Mouse (Mus musculus): ENCODE data around the gene Iars. TPM values are rescaled to one million over a fixed set of nuclear protein-coding genes. Genes with fewer than 3 reads are reported as not detected.

Iars gene
- 22.2 to 34.1 TPM (median 22.9 TPM) in 3 replicates for total RNA-seq (2017)

- ATAC-seq (replicated peaks; ENCODE audit: insufficient number of reproducible peaks, low FRiP score, low TSS enrichment, poor library complexity, severe bottlenecking), result peak; percentile 100
Observed at GRCm38 (mm10) chr13:49681351-49682232, at the start of gene Iars. TSS of gene Iars (plus strand) at chr13:49682100.

GRCm38 (mm10) chr13:49639965-49640364 is 41.9 kb upstream of the Iars start:
- no peak for ATAC-seq (replicated peaks; ENCODE audit: insufficient number of reproducible peaks, low FRiP score, low TSS enrichment, poor library complexity, severe bottlenecking)

GRCm38 (mm10) chr13:49642650-49643049 is 39.2 kb upstream of the Iars start:
- ATAC-seq (replicated peaks; ENCODE audit: insufficient number of reproducible peaks, low FRiP score, low TSS enrichment, poor library complexity, severe bottlenecking), result no peak

GRCm38 (mm10) chr13:49643669-49644362 is 38.1 kb upstream of the Iars start:
- ATAC-seq (replicated peaks; ENCODE audit: insufficient number of reproducible peaks, low FRiP score, low TSS enrichment, poor library complexity, severe bottlenecking), result no peak

GRCm38 (mm10) chr13:49644731-49645529 is 37.0 kb upstream of the Iars start:
- no peak for ATAC-seq (replicated peaks; ENCODE audit: insufficient number of reproducible peaks, low FRiP score, low TSS enrichment, poor library complexity, severe bottlenecking)

- ATAC-seq (replicated peaks; ENCODE audit: insufficient number of reproducible peaks, low FRiP score, low TSS enrichment, poor library complexity, severe bottlenecking), result no peak
Observed at GRCm38 (mm10) chr13:49646019-49646418, 35.9 kb upstream of the Iars start.

GRCm38 (mm10) chr13:49651136-49651535 is 30.8 kb upstream of the Iars start:
- ATAC-seq (replicated peaks; ENCODE audit: insufficient number of reproducible peaks, low FRiP score, low TSS enrichment, poor library complexity, severe bottlenecking), result no peak

GRCm38 (mm10) chr13:49651781-49652351 is 30.0 kb upstream of the Iars start:
- no peak for ATAC-seq (replicated peaks; ENCODE audit: insufficient number of reproducible peaks, low FRiP score, low TSS enrichment, poor library complexity, severe bottlenecking)

GRCm38 (mm10) chr13:49652481-49653179 is 29.3 kb upstream of the Iars start, which contains the start of the genes Cenpp and Nol8:
TSS of gene Cenpp (minus strand) at chr13:49652785.
TSS of gene Nol8 (plus strand) at chr13:49653078.
- ATAC-seq (replicated peaks; ENCODE audit: insufficient number of reproducible peaks, low FRiP score, low TSS enrichment, poor library complexity, severe bottlenecking), result peak; percentile 98

- peak; percentile 38 for ATAC-seq (replicated peaks; ENCODE audit: insufficient number of reproducible peaks, low FRiP score, low TSS enrichment, poor library complexity, severe bottlenecking)
Observed at GRCm38 (mm10) chr13:49653180-49653541, 28.7 kb upstream of the Iars start.

GRCm38 (mm10) chr13:49677793-49678192 is 4.1 kb upstream of the Iars start:
- ATAC-seq (replicated peaks; ENCODE audit: insufficient number of reproducible peaks, low FRiP score, low TSS enrichment, poor library complexity, severe bottlenecking), result no peak

- ATAC-seq (replicated peaks; ENCODE audit: insufficient number of reproducible peaks, low FRiP score, low TSS enrichment, poor library complexity, severe bottlenecking), result no peak
Observed at GRCm38 (mm10) chr13:49682233-49682846, 440 bp downstream of the Iars start.

GRCm38 (mm10) chr13:49684266-49684665 is 2.4 kb downstream of the Iars start:
- ATAC-seq (replicated peaks; ENCODE audit: insufficient number of reproducible peaks, low FRiP score, low TSS enrichment, poor library complexity, severe bottlenecking), result no peak

GRCm38 (mm10) chr13:49691056-49691455 is 9.2 kb downstream of the Iars start:
- ATAC-seq (replicated peaks; ENCODE audit: insufficient number of reproducible peaks, low FRiP score, low TSS enrichment, poor library complexity, severe bottlenecking), result no peak

- no peak for ATAC-seq (replicated peaks; ENCODE audit: insufficient number of reproducible peaks, low FRiP score, low TSS enrichment, poor library complexity, severe bottlenecking)
Observed at GRCm38 (mm10) chr13:49703216-49703779, 21.4 kb downstream of the Iars start.

GRCm38 (mm10) chr13:49706032-49706690 is 24.3 kb downstream of the Iars start:
- ATAC-seq (replicated peaks; ENCODE audit: insufficient number of reproducible peaks, low FRiP score, low TSS enrichment, poor library complexity, severe bottlenecking), result no peak

- no peak for ATAC-seq (replicated peaks; ENCODE audit: insufficient number of reproducible peaks, low FRiP score, low TSS enrichment, poor library complexity, severe bottlenecking)
Observed at GRCm38 (mm10) chr13:49708311-49708710, 26.4 kb downstream of the Iars start.
